Mouse (Mus musculus): ENCODE data around the gene Olfr1051. TPM values are rescaled to one million over a fixed set of nuclear protein-coding genes. Genes with fewer than 3 reads are reported as not detected.
"Not testable (repeated sequence)": the region's sequence is repeated elsewhere in the genome, so short reads cannot be mapped to it uniquely, and the experiment has no call there.

The Olfr1051 gene
- polyA plus RNA-seq (2012; ENCODE audit: insufficient read depth, insufficient read length, missing spikeins), result 0.28 TPM in 1 of 2 replicates, not detected in the other

GRCm38 (mm10) chr2:86278988-86279387 lies at the start of gene Olfr1051:
Gene Olfr1051 (minus strand): TSS chr2:86279088.
- not testable (repeated sequence) for H3K4me1 ChIP-seq (ENCODE audit: control insufficient read depth, insufficient read depth, low read length); H3K27ac ChIP-seq (ENCODE audit: insufficient read depth, low read depth, low read length); H3K4me3 ChIP-seq (ENCODE audit: insufficient read depth, low read length)

- no peaks in the 10 kb centered on the region for H3K4me1 ChIP-seq (ENCODE audit: control insufficient read depth, insufficient read depth, low read length)
- TF ChIP-seq POLR2A (IDR thresholded peaks at IDR 0.05; ENCODE audit: borderline replicate concordance, low read depth, low read length) (no peak), CTCF (IDR thresholded peaks at IDR 0.05; ENCODE audit: low read depth, low read length) (no peak)
- H3K4me3 ChIP-seq (ENCODE audit: insufficient read depth, low read length), result no peak within 1 kb of the TSS
- H3K27ac ChIP-seq (ENCODE audit: insufficient read depth, low read depth, low read length), result no peak within 1 kb of the TSS
Measured at GRCm38 (mm10) chr2:86315184-86315583, 36.3 kb upstream of the Olfr1051 start, which contains the start of gene Olfr1053. Gene Olfr1053 (minus strand): TSS chr2:86315284.

- TF ChIP-seq CTCF (IDR thresholded peaks at IDR 0.05; ENCODE audit: low read depth, low read length), result no peak
- no peak for TF ChIP-seq POLR2A (IDR thresholded peaks at IDR 0.05; ENCODE audit: borderline replicate concordance, low read depth, low read length)
- H3K4me1 ChIP-seq (ENCODE audit: control insufficient read depth, insufficient read depth, low read length), result no peaks in the 10 kb centered on the region
- H3K4me3 ChIP-seq (ENCODE audit: insufficient read depth, low read length), result no peak within 1 kb of the TSS
- no peak within 1 kb of the TSS for H3K27ac ChIP-seq (ENCODE audit: insufficient read depth, low read depth, low read length)
Measured at GRCm38 (mm10) chr2:86292155-86292554, 13.3 kb upstream of the Olfr1051 start, which contains the start of gene Olfr1052. Gene Olfr1052 (plus strand): TSS chr2:86292455.

GRCm38 (mm10) chr2:86258228-86258627 lies 20.7 kb downstream of the Olfr1051 start, which contains the start of gene Olfr1049:
Gene Olfr1049 (minus strand): TSS chr2:86258328.
- H3K4me1 ChIP-seq (ENCODE audit: control insufficient read depth, insufficient read depth, low read length); H3K4me3 ChIP-seq (ENCODE audit: insufficient read depth, low read length); H3K27ac ChIP-seq (ENCODE audit: insufficient read depth, low read depth, low read length): not testable (repeated sequence)

GRCm38 (mm10) chr2:86240189-86240588 lies 38.7 kb downstream of the Olfr1051 start, which contains the start of gene Olfr1048:
Gene Olfr1048 (minus strand): TSS chr2:86240289.
- TF ChIP-seq CTCF (IDR thresholded peaks at IDR 0.05; ENCODE audit: low read depth, low read length) (no peak), POLR2A (IDR thresholded peaks at IDR 0.05; ENCODE audit: borderline replicate concordance, low read depth, low read length) (no peak)

GRCm38 (mm10) chr2:86231301-86231700 lies 47.6 kb downstream of the Olfr1051 start, which contains the start of gene Olfr1047:
Gene Olfr1047 (minus strand): TSS chr2:86231401.
- Histone ChIP-seq H3K4me3 (ENCODE audit: insufficient read depth, low read length) (no peak within 1 kb of the TSS), H3K27ac (ENCODE audit: insufficient read depth, low read depth, low read length) (no peak within 1 kb of the TSS), H3K4me1 (ENCODE audit: control insufficient read depth, insufficient read depth, low read length) (no peaks in the 10 kb centered on the region)
- TF ChIP-seq CTCF (IDR thresholded peaks at IDR 0.05; ENCODE audit: low read depth, low read length) (no peak), POLR2A (IDR thresholded peaks at IDR 0.05; ENCODE audit: borderline replicate concordance, low read depth, low read length) (no peak)

More at GRCm38 (mm10) chr2:86240189-86240588, 38.7 kb downstream of the Olfr1051 start, which contains the start of gene Olfr1048:
- Histone ChIP-seq H3K4me1 (ENCODE audit: control insufficient read depth, insufficient read depth, low read length) (no peaks in the 10 kb centered on the region), H3K4me3 (ENCODE audit: insufficient read depth, low read length) (no peak within 1 kb of the TSS), H3K27ac (ENCODE audit: insufficient read depth, low read depth, low read length) (no peak within 1 kb of the TSS)

Other genes with a start within 250 kb of the Olfr1051 start
- gene Olfr1034, start 233.2 kb downstream of the Olfr1051 start, polyA plus RNA-seq (2012; ENCODE audit: insufficient read depth, insufficient read length, missing spikeins), result not detected in 2 replicates
- not detected in 2 replicates for gene Olfr1036, start 205.1 kb downstream of the Olfr1051 start, polyA plus RNA-seq (2012; ENCODE audit: insufficient read depth, insufficient read length, missing spikeins)
- gene Olfr1037, start 191.7 kb downstream of the Olfr1051 start, polyA plus RNA-seq (2012; ENCODE audit: insufficient read depth, insufficient read length, missing spikeins), result not detected in 2 replicates
- gene Olfr1039, start 143.2 kb downstream of the Olfr1051 start, polyA plus RNA-seq (2012; ENCODE audit: insufficient read depth, insufficient read length, missing spikeins), result not detected in 2 replicates
- not detected in 2 replicates for gene Olfr1040, start 132.4 kb downstream of the Olfr1051 start, polyA plus RNA-seq (2012; ENCODE audit: insufficient read depth, insufficient read length, missing spikeins)
- gene Olfr1042, start 117.2 kb downstream of the Olfr1051 start, polyA plus RNA-seq (2012; ENCODE audit: insufficient read depth, insufficient read length, missing spikeins), result 0.16 TPM in 1 of 2 replicates, not detected in the other
- gene Olfr1043, start 111.6 kb downstream of the Olfr1051 start, polyA plus RNA-seq (2012; ENCODE audit: insufficient read depth, insufficient read length, missing spikeins), result not detected in 2 replicates
- not detected in 2 replicates for gene Olfr1044, start 101.3 kb downstream of the Olfr1051 start, polyA plus RNA-seq (2012; ENCODE audit: insufficient read depth, insufficient read length, missing spikeins)
- not detected in 2 replicates for gene Olfr52, start 93.4 kb downstream of the Olfr1051 start, polyA plus RNA-seq (2012; ENCODE audit: insufficient read depth, insufficient read length, missing spikeins)
- gene Olfr1045, start 76.1 kb downstream of the Olfr1051 start, polyA plus RNA-seq (2012; ENCODE audit: insufficient read depth, insufficient read length, missing spikeins), result not detected in 2 replicates
- gene Olfr1046, start 59.8 kb downstream of the Olfr1051 start, polyA plus RNA-seq (2012; ENCODE audit: insufficient read depth, insufficient read length, missing spikeins), result not detected in 2 replicates
- not detected in 2 replicates for gene Olfr1047, start 47.7 kb downstream of the Olfr1051 start, polyA plus RNA-seq (2012; ENCODE audit: insufficient read depth, insufficient read length, missing spikeins)
- not detected in 2 replicates for gene Olfr1048, start 38.8 kb downstream of the Olfr1051 start, polyA plus RNA-seq (2012; ENCODE audit: insufficient read depth, insufficient read length, missing spikeins)
- gene Olfr1049, start 20.8 kb downstream of the Olfr1051 start, polyA plus RNA-seq (2012; ENCODE audit: insufficient read depth, insufficient read length, missing spikeins), result not detected in 2 replicates
- gene Olfr1052, start 13.4 kb upstream of the Olfr1051 start, polyA plus RNA-seq (2012; ENCODE audit: insufficient read depth, insufficient read length, missing spikeins), result not detected in 2 replicates
- gene Olfr1053, start 36.2 kb upstream of the Olfr1051 start, polyA plus RNA-seq (2012; ENCODE audit: insufficient read depth, insufficient read length, missing spikeins), result not detected in 2 replicates
- not detected in 2 replicates for gene Olfr1054, start 56.3 kb upstream of the Olfr1051 start, polyA plus RNA-seq (2012; ENCODE audit: insufficient read depth, insufficient read length, missing spikeins)
- gene Olfr1055, start 71.2 kb upstream of the Olfr1051 start, polyA plus RNA-seq (2012; ENCODE audit: insufficient read depth, insufficient read length, missing spikeins), result not detected in 2 replicates
- not detected in 2 replicates for gene Olfr1056, start 83.4 kb upstream of the Olfr1051 start, polyA plus RNA-seq (2012; ENCODE audit: insufficient read depth, insufficient read length, missing spikeins)
- gene Olfr1057, start 99.3 kb upstream of the Olfr1051 start, polyA plus RNA-seq (2012; ENCODE audit: insufficient read depth, insufficient read length, missing spikeins), result not detected in 2 replicates
- not detected in 2 replicates for gene Olfr1058, start 109.5 kb upstream of the Olfr1051 start, polyA plus RNA-seq (2012; ENCODE audit: insufficient read depth, insufficient read length, missing spikeins)
- not detected in 2 replicates for gene Olfr1061, start 135.0 kb upstream of the Olfr1051 start, polyA plus RNA-seq (2012; ENCODE audit: insufficient read depth, insufficient read length, missing spikeins)
- gene Olfr1062, start 147.7 kb upstream of the Olfr1051 start, polyA plus RNA-seq (2012; ENCODE audit: insufficient read depth, insufficient read length, missing spikeins), result 0.24 TPM in 1 of 2 replicates, not detected in the other
- not detected in 2 replicates for gene Olfr1065, start 171.5 kb upstream of the Olfr1051 start, polyA plus RNA-seq (2012; ENCODE audit: insufficient read depth, insufficient read length, missing spikeins)
- not detected in 2 replicates for gene Olfr1066, start 177.2 kb upstream of the Olfr1051 start, polyA plus RNA-seq (2012; ENCODE audit: insufficient read depth, insufficient read length, missing spikeins)
- gene Olfr228, start 208.3 kb upstream of the Olfr1051 start, polyA plus RNA-seq (2012; ENCODE audit: insufficient read depth, insufficient read length, missing spikeins), result not detected in 2 replicates
- not detected in 2 replicates for gene Olfr1076, start 229.4 kb upstream of the Olfr1051 start, polyA plus RNA-seq (2012; ENCODE audit: insufficient read depth, insufficient read length, missing spikeins)

Data from bone marrow macrophage, adult 2 months (primary cell).